Mouse (Mus musculus) kidney, postnatal 10 days (tissue): Measurements from ENCODE around the gene Bmi1.

Source experiments
- DNase-seq: peaks from one replicate; pipeline ENCODE4 v3.0.0; 2021; ENCODE audit warnings: mixed read lengths

The Bmi1 gene

DNA sequence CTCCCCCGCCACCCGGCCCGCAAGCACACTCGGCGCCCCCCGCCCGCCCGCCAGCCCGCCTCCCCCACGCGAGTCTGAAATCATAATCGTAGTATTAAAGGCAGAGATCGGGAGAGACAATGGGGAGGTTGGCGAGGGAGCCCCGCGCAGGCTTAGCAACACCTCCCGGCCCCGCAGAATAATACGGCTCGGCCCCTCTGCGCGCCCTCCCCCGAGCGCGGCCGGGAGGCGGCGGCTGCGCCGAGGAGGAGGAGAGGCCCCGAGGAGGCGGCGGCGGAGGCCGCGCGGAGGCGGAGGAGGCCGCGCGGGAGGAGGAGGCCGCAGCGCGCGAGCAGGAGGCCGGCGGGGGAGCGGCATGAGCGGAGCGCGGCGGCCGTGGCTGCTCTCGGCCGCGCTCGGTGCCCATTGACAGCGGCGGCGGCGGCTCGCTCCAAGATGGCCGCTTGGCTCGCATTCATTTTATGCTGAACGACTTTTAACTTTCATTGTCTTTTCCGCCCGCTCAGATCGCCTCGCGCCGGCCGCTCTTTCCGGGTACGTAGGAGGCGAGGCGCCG lies at the start of gene Bmi1:
Gene Bmi1 (plus strand): TSS at position 83 of the 556 bp plus-strand sequence.
- DNase-seq, result peak; percentile 80

DNA sequence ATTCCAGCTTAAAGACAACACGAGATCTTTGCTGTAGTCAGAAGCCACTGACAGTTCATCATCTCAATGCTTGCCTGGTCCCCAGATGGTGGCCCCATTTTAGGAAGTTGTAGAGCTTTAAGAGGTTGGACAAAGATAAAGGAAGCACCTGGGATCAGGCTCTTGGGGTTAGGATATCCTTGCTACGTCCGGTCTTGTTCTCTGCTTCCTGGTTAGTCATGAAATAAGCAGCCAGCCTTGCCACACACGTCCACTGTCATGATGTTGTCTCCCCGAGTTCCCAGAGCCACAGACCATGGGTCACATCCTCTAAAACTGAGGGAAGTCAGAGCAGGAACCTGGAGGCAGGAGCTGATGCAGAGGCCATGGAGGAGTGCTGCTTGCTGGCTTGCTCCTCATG lies 46.3 kb upstream of the Bmi1 start:
- no peak for DNase-seq

DNA sequence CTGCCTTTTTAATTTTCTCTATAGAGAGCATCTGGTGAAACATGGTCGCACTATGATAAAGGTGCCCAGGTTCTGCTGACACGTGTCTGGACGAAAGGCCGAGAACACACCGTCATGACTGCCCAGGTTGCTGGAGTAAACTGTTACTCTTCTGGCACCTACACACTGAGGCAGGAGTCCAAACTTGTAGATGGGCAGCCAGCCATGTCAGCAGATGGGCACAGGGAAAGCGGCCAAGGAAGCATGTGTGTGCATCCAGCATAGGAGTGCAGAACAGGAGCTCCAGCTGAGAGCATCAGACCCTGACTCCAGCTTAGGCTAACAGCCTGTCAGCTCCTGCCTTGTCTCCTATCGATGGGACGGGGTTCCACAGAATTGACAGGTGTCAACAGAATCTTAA lies 41.8 kb upstream of the Bmi1 start:
- peak; percentile 60 for DNase-seq

DNA sequence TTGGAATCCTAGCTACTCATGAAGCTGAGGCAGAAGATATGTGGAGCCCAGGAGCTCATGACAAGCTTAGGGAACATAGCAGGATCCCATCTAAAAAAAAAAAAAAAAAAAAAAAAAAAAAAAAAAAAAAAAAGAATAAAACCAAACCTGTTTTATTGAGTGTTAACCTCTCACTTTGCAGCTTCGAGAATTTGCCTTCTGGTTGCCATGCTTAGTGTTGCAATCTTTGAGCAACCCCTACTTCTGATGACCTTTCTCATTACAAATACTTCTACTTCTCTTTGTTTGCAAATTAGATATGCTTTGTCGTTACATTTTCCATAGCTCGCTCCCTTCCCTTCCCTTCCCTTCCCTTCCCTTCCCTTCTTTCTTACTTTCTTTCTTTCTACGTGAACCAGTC lies 28.3 kb upstream of the Bmi1 start:
- DNase-seq, result no peak

DNA sequence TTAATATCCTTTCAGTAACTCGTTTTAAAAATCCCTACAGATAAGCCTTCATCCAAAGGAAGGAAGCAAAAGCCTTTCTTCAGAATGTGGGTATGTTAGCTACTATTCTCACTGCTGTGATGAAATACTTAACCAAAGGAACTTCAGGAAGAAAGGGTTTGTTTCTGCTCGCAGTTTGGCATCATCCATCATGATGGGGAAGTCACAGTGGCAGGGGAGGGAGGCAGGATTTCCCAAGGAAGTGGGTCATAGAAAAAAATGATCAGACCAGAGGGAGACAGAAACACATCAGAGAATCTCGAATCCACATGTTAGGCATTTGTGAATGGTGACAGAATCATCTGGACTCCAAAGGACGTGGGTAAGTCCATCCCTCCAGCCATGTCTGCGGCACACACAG lies 22.0 kb upstream of the Bmi1 start:
- DNase-seq, result peak; percentile 28

DNA sequence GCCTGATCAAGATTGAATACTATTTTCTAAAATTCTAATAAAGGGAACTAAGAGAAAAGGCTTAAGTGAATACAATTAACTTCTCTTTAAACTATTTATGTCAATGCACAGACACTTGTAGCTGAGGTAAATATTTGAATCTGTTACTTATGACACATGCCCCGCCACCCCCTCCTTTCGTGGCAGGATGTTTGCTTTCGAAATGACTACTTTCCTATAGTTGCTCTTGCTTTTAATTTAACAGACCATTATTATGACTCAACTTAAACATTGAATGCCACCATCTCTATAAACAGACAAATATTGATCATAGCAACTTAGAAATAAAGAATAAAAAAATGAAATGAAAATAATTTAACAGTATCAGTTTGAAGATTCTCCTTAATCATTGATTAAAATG lies 12.8 kb upstream of the Bmi1 start:
- DNase-seq, result no peak

DNA sequence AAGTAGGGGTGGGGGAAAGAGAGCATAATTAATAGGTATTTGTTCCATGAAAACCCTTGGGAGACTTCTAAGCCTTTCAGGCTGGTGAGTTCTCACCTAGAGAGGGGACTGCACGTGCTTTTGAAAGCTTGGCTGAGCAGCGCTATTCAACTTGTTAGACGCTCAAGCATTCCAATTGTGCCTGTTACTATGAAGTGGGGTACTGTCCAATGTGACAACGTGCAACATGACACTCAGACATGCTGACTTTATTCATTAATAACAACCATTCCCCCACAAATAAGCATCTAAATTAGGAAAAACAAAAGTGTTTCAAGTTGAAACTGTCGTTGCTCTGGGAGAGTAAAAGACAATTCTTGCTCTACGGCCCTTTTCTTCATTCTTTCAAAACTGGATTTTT lies 5.8 kb upstream of the Bmi1 start:
- DNase-seq, result no peak

DNA sequence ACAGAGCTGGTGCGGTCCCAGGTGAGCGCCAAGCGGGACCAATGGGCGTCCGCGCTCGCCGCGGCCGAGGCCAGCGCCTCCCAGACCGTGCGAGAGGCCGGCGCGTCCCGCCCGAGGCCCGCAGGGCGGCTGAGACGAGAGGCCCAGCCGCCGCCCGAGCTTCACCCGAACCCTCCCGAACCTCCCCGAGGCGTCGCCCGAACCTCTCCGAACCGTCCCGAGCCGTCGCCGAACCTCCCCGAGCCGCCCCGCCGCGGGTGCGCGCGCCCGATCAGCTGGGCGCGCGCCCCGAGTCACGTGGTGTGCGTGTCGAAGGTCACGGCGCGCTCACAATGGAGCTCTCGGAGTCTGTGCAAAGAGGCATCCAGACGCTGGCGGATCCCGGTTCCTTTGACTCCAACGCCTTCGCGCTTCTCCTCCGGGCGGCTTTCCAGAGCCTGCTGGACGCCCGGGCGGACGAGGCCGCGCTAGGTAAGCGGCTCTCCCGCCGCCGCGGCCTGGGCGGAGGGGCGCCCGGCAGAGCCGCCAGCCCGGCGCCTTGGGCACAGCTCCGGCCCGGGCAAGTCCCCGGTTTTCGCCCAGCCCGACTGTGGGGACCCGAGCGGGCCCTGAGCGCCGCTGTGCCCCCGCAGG lies 4.6 kb upstream of the Bmi1 start, which contains the start of gene Commd3:
Gene Commd3 (plus strand): TSS at position 252 of the 633 bp plus-strand sequence.
- DNase-seq, result peak; percentile 96

DNA sequence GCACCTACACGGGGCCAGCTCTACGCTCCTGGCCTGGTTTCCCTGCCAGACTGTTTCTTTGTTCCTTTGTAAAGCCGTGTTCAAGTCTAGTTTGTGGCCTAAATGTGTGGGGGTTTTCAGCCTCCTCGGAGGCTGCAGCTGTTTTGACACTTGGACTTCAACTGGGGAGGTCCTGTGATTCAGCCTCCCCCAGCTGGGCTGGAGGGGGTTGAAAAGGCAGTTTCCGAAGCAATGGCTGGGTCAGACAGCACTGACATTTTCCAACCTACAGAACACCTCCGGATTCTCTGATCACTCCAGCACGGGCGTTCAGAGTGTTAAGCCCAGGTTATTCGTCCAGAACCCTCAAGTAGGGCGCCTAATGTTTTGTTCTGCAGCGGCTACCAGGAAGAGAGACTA lies 4.1 kb upstream of the Bmi1 start:
- no peak for DNase-seq

DNA sequence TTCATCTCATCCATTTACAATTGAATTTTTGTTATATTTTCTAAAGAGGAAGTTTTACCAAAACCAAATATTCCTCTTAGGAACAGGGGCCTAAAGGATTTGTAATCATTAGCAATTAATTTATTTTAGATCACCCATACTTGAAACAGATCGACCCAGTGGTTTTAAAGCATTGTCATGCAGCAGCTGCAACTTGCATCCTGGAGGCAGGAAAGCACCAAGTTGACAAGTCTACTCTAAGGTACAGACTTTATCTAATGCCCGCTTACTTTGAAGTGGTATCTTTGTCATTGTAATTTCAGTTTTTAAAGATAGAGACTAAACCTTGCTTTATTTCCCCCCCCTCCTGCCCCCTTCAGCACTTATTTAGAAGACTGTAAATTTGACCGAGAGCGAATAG lies 3.1 kb upstream of the Bmi1 start:
- DNase-seq, result no peak

DNA sequence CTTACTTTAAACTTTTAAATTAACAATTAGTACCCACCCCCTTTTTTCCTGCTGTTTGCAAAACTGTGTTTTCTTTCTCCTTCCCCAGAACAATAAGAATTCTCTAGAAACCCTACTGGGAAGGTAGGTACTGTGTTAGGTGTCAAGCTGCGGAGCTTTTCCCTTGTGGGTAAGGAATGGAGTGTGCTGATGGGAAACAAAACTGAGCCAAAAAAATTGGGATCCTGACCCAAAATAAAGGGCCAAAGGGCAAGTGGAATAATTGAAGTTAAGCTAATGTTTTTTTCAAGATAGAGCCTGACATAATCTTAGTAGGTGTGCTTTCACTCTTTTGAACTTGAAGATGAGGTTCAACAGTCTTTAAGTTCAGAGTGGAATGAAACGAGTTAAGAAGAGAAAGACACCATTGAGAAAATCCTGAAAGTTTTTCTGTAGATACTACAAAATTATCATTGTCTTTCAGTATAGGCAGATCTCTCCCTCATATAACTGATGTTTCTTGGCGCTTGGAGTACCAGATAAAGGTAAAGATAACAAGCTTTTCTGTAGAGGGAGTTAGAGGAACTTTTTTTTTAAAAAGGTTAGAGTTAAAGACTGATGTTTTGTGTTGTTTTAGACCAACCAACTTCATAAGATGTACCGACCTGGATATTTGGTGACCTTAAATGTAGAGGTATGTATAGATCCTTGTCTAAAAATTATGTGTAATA lies 2.5 kb upstream of the Bmi1 start:
- DNase-seq, result no peak

DNA sequence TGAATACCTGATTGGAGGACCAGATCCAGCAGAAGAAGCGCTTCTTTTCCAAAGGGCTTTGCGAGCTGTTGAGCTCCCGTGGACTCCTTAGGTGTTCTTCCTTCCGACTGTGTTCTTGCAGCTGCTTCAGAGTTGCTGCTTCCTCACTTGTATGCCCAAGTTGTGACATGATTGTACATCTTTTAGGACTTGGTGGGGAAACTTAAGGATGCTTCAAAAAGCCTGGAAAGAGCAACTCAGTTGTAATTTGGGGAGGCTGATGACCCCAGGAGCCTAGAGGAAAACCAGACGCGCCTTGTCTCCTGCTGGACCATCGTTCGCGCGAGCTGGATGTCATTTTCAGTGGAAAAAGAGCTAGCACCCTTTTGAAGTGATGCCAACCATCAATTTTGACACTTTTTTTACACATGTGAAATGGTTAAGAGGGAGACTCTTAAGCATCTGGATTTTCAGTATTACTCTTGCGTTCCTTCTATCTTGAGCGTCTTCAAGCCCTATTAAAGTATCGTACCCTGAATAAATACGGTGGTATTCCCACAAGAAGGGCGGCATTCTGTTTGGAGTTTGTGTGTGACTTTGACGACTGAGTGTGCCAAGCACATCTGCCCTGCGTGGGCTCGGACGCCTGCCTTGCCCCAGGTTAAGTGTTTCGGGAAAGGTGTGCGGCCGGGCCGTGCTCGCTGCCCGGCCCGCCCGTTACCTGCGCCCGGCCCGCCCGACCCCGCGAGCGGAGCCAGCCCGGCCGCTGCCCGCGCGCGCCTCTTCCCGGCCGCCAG lies 949 bp upstream of the Bmi1 start:
- no peak for DNase-seq

DNA sequence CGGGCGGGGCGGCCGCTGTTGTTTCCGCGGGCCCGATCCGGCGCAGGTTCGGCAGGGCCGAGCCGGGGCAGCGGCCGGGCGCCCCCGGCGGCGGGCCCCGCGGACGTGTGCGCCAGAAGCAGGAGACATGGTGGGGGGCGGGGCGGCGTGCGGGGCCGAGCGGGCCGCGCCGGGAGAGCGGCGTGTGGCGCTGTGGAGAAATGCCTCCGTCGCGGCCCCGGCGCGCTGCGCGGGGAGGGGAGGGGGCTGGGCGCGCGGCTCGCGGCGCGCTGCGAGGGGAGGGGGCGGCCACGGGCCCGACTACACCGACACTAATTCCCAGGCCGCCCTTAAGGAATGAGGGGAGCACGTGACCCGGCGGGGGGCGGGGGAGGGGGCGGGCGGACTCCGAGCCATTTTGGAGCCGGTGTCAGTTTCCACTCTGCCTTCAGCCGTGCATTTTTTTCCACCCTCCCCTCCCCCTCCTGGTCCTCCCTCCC lies 322 bp upstream of the Bmi1 start:
- peak; percentile 91 for DNase-seq

DNA sequence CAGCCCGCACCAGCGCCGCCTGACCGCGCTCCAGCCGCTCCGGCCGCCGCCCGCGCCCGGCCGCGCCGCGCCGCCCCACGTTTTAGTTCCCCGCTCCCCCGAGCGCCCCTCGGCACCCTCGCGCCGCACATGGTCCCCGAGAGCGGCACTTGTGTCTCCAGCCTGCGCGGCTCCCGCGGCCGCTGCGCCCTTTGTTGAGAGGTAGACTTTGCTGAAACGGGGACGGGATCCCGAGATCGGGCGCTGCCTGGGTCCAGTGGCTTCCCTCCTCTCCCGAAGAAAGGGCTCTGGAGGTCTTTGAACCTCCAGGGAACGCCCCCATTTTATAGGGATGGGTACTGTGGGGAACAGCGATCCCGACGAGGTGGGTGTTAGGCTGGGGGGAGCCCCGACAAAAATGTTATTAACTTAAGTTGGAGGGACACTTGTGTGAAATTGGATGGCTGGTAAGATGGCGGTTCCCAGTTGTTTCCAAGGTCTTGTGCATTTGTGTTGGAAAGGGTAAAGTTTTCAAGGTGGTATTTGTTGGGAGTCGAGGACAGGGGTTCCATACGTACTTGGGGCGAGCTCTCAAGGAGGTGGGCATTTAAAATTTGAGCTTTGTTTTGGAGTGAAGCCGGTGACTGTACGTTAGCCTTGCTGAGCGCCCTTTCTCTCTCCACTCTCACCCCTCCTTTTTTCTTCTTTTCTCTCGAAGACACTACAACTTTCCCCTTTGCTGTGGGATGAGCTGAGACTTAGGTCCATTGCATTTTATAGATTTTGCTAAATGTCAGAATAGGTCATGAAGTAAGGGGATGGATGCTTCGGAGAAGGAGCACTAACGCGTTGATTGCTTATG lies 1.0 kb downstream of the Bmi1 start:
- DNase-seq, result peak; percentile 72

DNA sequence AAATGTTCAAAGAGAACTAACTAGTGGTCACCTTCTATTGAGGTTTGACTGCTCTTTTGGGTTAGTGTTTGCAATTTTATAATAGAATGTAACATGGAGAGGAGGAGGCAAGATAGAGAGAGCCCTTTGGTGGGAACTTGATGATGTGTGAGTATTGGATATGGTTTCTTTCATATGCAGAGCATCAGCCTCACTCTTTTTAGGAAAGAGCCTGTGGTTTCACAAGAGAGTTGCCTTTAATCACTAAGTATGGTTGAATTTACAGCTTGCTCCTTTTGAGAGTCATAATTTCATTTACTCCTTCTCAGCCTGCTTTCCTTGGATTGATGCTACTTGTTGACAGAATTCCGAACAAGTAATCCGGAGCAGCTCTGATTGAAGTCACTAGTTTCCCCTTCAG lies 2.9 kb downstream of the Bmi1 start:
- no peak for DNase-seq

DNA sequence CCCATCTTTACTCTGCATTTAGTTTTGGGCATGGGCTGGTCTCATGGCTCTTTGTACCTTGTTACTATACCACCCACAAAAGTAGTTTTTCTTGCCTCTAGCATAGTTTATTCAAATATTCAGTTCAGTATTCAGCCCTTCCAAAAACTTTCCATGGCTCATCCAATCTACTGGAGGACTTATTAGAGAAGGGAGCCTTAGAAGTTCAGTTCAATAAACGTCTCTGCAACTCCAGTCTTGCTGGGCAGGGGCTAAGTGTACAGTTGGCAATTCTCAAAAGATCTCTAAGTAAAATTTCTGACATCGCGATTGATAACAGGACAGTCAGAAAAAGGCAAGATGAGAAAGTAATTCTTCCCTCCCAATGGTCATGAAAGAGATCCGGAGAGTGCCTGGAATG lies 3.7 kb downstream of the Bmi1 start:
- DNase-seq, result no peak

DNA sequence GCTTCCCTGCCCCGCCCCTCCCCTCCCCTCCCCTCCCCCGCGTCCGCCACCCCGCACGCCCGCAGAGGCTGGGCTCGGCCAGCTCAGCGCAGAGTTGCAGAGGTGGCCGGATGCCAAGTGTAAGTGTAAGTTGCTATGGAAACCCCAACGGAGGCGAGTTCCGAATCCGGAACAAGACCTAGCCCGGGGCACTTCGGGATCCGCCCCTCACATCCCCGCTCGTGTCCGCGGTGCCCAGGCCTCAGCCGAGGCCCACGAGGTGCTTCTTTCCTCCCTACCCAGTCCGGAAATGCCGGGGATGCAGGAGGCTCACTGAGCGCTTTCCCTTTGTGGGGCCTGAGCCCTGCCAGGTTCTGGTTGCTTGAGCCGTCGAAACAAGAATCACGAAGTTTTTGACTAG lies 4.1 kb downstream of the Bmi1 start:
- DNase-seq, result peak; percentile 85

DNA sequence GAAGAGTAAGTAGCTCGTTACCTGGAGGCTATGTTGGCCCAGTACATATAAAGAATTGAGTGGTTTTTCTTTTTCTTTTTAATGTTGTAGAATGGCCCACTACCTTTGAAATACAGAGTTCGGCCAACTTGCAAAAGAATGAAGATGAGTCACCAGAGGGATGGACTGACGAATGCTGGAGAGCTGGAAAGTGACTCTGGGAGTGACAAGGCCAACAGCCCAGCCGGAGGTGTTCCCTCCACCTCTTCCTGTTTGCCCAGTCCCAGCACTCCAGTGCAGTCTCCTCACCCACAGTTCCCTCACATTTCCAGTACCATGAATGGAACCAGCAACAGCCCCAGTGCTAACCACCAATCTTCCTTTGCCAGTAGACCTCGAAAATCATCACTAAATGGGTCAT lies 7.2 kb downstream of the Bmi1 start:
- DNase-seq, result no peak

DNA sequence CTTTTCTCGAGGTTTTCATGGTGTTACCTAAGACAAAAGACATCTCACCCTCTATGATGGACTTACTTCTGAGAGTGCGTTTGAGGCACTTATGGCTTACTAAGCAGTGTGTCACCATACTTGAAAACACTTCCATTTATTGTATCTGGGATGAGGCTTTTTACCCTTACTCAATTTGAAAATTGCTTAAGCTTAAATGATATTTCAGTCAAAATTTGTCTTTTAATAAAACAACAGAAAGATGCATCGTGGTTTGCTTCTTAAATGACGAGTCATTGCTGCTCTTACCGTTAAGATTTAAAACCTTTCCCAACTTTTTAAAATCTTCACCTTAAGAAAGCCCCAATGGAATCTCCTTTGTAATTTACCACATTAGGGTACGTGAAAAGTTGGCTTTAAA lies 9.6 kb downstream of the Bmi1 start:
- no peak for DNase-seq

DNA sequence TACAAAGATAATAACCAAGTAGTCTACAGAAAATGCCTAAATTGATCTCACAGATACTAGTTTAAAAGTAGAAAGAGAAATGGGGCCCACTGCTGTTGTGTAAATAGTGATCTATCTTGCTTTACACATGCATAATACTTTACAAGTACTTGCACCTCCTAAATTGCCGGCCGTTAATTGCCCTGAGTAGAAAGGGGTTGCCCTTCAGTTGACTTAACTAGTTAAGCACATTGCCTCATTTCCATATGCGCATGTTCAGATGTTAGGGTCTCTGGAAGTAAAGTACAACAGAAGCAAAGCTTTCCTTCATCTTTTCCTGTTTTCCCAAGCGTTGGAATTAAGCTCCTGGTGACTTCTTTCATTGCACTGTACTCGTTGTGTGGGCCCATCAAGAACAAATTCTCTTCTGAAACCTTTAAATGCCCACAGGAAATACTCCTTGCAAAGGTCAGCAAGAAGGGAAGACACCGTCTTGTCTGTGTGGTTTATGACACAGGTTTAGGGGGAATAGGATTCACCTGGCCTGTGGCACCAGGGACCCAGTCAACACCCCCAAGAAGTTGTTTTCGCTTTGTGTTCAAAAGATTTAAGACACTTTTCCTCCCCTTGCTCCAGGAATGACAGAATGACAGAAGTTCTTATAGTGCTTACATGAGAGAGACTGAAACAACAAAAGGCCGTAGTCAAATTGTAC lies 10.2 kb downstream of the Bmi1 start:
- no peak for DNase-seq

DNA sequence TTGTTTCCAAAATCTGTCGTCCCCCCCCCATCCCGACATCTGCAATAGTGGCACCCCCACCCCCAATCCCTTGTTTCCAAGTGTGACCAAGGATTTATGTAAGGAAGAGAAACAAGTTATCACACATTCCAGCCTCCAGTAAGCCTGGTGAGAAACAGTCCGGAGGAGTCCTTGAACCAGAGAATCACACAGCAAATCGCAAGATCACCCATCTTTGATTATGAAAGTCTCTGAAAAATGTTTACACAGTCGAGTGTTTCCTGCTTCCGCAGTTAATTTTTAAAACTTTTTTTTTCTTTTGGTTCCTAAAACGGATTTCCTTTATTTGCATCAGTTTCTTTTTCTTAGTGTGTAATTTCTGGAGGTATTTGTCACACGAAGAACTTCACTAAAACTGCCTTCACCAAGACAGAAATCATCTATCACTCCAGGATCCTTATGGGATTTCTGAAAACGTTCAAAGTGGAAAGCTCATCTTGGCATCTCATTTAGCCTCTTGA lies 10.9 kb downstream of the Bmi1 start:
- no peak for DNase-seq

DNA sequence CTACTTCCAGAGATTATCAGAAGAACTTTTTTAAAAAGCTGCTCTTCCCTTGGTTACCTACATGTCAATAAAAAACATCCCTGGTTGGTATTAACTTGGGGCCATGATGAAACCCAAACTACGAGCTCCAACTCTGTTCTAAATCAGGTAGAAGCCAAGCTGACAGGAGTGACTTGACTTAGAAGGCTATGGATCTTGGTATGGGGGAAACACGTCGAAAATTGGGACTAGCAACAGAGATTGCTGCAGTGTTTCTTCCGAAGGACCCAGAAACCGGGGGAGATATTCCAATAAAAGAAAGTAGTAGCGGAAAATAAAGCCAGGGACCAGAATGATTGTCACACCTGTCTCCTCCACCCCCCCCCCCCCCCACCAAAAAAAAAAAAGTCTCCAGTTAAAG lies 11.5 kb downstream of the Bmi1 start:
- DNase-seq, result no peak
